In the genomic region with DNA sequence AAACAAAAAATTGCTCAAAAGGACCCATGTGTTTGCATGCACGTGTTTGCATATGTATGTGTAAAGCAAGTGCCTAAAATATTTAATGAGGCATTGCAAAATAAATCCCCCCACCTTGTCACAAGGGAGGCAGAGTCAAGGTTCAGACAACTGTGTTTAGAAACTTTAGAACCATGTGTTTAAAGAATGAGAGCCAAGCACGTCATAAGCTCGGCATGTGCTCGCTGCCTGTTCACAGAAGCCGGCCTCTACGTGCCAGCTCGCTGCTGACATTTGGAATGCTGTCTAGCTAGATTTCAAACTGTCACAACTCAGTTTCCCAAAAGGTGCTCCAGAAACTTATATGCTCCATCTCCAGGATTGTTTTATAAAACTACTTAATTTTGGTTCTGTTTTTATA, we compare ENCODE assay signal across 10 mouse cellular contexts. TPM values are rescaled to one million over a fixed set of nuclear protein-coding genes. Genes with fewer than 3 reads are reported as not detected.
DNase-seq lines count a peak whose midpoint lies in the region; ATAC-seq and TF ChIP-seq lines count a peak whose summit lies in the region.
"Had no signal": no experiment of that assay in that cellular context is flagged by ENCODE, and none has a peak within 500 bp of the region (broad histone marks: within the 10 kb centered on the region; RNA-seq: fewer than 3 reads in every experiment).

No protein-coding gene starts in this region.

- DNase-seq in embryonic facial prominence, embryonic 10.5 days (ENCODE audit: low spot score) = peak; percentile 15
- no peak for DNase-seq in left cerebral cortex, adult 9 months (ENCODE audit: low spot score in 2 of 2)
- DNase-seq in ovary, postnatal 10 days (ENCODE audit: low spot score) = no peak

- no peak overlapping the region for H3K4me3 ChIP-seq in intestine, embryonic 15.5 days (replicated peaks)
- H3K4me3 ChIP-seq in intestine, postnatal 0 days (ENCODE audit: low read depth, low read length) = no peak overlapping the region
- no peak overlapping the region for H3K4me3 ChIP-seq in embryonic facial prominence, embryonic 10.5 days
- H3K4me3 ChIP-seq in heart, embryonic 16.5 days (ENCODE audit: low read length) = no peak overlapping the region
- H3K4me3 ChIP-seq in lung, embryonic 16.5 days (ENCODE audit: low read length) = no peak overlapping the region
- H3K4me3 ChIP-seq: limb, embryonic 15.5 days had no signal

- H3K4me2 ChIP-seq in intestine, embryonic 15.5 days (replicated peaks) = no peak overlapping the region
- H3K4me2 ChIP-seq in intestine, postnatal 0 days (replicated peaks; ENCODE audit: low read depth) = no peak overlapping the region
- H3K4me2 ChIP-seq in heart, embryonic 16.5 days (ENCODE audit: low read depth, low read length) = no peak overlapping the region
- H3K4me2 ChIP-seq in lung, embryonic 16.5 days (ENCODE audit: low read depth, low read length) = no peak overlapping the region
- H3K4me2 ChIP-seq: limb, embryonic 15.5 days had no signal

- ATAC-seq in intestine, embryonic 15.5 days = 0 out of 2 replicates have a peak, but pooled peaks have one; percentile 31
- no peak for ATAC-seq in intestine, postnatal 0 days
- ATAC-seq in heart, embryonic 16.5 days (replicated peaks; ENCODE audit: extremely low read depth, insufficient read depth, low FRiP score) = peak; percentile 84
- ATAC-seq in lung, embryonic 16.5 days (ENCODE audit: low read depth) = peak; percentile 93
- no peak for ATAC-seq in megakaryocyte, adult 5-6 weeks (ENCODE audit: poor library complexity, severe bottlenecking)

- H3K9ac ChIP-seq in intestine, embryonic 15.5 days = no peak overlapping the region
- H3K9ac ChIP-seq in intestine, postnatal 0 days (ENCODE audit: low read depth, low read length) = no peak overlapping the region
- H3K9ac ChIP-seq in heart, embryonic 16.5 days (ENCODE audit: low read length) = no peak overlapping the region
- no peak overlapping the region for H3K9ac ChIP-seq in lung, embryonic 16.5 days (ENCODE audit: low read length)
- H3K9ac ChIP-seq: limb, embryonic 15.5 days had no signal

- no peaks in the 10 kb centered on the region for H3K36me3 ChIP-seq in intestine, embryonic 15.5 days
- no peaks in the 10 kb centered on the region for H3K36me3 ChIP-seq in intestine, postnatal 0 days (ENCODE audit: control insufficient read depth, insufficient read depth)
- H3K36me3 ChIP-seq in embryonic facial prominence, embryonic 10.5 days (replicated peaks) = no peaks in the 10 kb centered on the region
- no peaks in the 10 kb centered on the region for H3K36me3 ChIP-seq in heart, embryonic 16.5 days (ENCODE audit: control insufficient read depth, insufficient read depth)
- H3K36me3 ChIP-seq in lung, embryonic 16.5 days (ENCODE audit: control insufficient read depth, insufficient read depth, low read length) = no peaks in the 10 kb centered on the region
- H3K36me3 ChIP-seq: limb, embryonic 15.5 days had no signal

- WGBS in intestine, embryonic 15.5 days = 31% methylated on average over 7 of the region's 7 CpGs
- 50% methylated on average over 7 of the region's 7 CpGs for WGBS in intestine, postnatal 0 days
- WGBS in embryonic facial prominence, embryonic 10.5 days = 59% methylated on average over 7 of the region's 7 CpGs
- 12% methylated on average over 7 of the region's 7 CpGs for WGBS in heart, embryonic 16.5 days
- 8% methylated on average over 7 of the region's 7 CpGs for WGBS in lung, embryonic 16.5 days

- peaks cover 4% of the 10 kb centered on the region; the same call in 1 of the 2 replicates for H3K4me1 ChIP-seq in intestine, embryonic 15.5 days (replicated peaks)
- H3K4me1 ChIP-seq in intestine, postnatal 0 days (replicated peaks; ENCODE audit: control insufficient read depth, insufficient read depth, low read length) = no peaks in the 10 kb centered on the region
- H3K4me1 ChIP-seq in embryonic facial prominence, embryonic 10.5 days = 0 out of 2 replicates have a peak, but pooled peaks cover 4% of the 10 kb centered on the region
- H3K4me1 ChIP-seq in heart, embryonic 16.5 days (ENCODE audit: control insufficient read depth, insufficient read depth, low read length) = peaks cover 23% of the 10 kb centered on the region
- H3K4me1 ChIP-seq in lung, embryonic 16.5 days (replicated peaks; ENCODE audit: control insufficient read depth, insufficient read depth, low read length) = peaks cover 17% of the 10 kb centered on the region

- H3K27ac ChIP-seq in intestine, embryonic 15.5 days = no peak overlapping the region
- no peak overlapping the region for H3K27ac ChIP-seq in intestine, postnatal 0 days (ENCODE audit: low read depth, low read length)
- H3K27ac ChIP-seq in embryonic facial prominence, embryonic 10.5 days (replicated peaks) = no peak overlapping the region
- H3K27ac ChIP-seq in heart, embryonic 16.5 days (ENCODE audit: low read length) = peak overlapping the region; percentile 88
- H3K27ac ChIP-seq in lung, embryonic 16.5 days (ENCODE audit: low read length) = no peak overlapping the region; the same call in 1 of the 2 replicates

- no peaks in the 10 kb centered on the region for H3K9me3 ChIP-seq in intestine, embryonic 15.5 days
- 0 out of 2 replicates have a peak, but pooled peaks cover 3% of the 10 kb centered on the region for H3K9me3 ChIP-seq in intestine, postnatal 0 days (ENCODE audit: control insufficient read depth)
- 0 out of 2 replicates have a peak, but pooled peaks cover 2% of the 10 kb centered on the region for H3K9me3 ChIP-seq in embryonic facial prominence, embryonic 10.5 days
- peaks cover 2% of the 10 kb centered on the region; the same call in 1 of the 2 replicates for H3K9me3 ChIP-seq in heart, embryonic 16.5 days (replicated peaks; ENCODE audit: control insufficient read depth, low read length)
- H3K9me3 ChIP-seq in lung, embryonic 16.5 days (ENCODE audit: control insufficient read depth, low read length) = no peaks in the 10 kb centered on the region
- H3K9me3 ChIP-seq: limb, embryonic 15.5 days had no signal

- no peaks in the 10 kb centered on the region for H3K27me3 ChIP-seq in intestine, embryonic 15.5 days (replicated peaks)
- H3K27me3 ChIP-seq in intestine, postnatal 0 days (replicated peaks; ENCODE audit: control insufficient read depth, insufficient read depth, low read length) = no peaks in the 10 kb centered on the region
- H3K27me3 ChIP-seq in embryonic facial prominence, embryonic 10.5 days (replicated peaks; ENCODE audit: low read depth, poor library complexity, severe bottlenecking) = no peaks in the 10 kb centered on the region
- no peaks in the 10 kb centered on the region for H3K27me3 ChIP-seq in heart, embryonic 16.5 days (ENCODE audit: control insufficient read depth, insufficient read depth, low read length)
- no peaks in the 10 kb centered on the region for H3K27me3 ChIP-seq in lung, embryonic 16.5 days (ENCODE audit: control insufficient read depth, insufficient read depth, low read depth, low read length)
- H3K27me3 ChIP-seq: CH12.LX; limb, embryonic 15.5 days had no signal

- TF ChIP-seq CTCF in intestine, postnatal 0 days (IDR thresholded peaks at IDR 0.05; ENCODE audit: low read depth) = no peak

RNA-seq across cellular contexts. Expression of a gene that starts 27.5 kb away (rescaled TPM):
- 99.9 and 116 TPM in 2 replicates for polyA plus RNA-seq in intestine, embryonic 15.5 days (2015; fragmentation: Nextera tagmentation; extraction: Ambion mirVana)
- polyA plus RNA-seq in intestine, postnatal 0 days (2015; fragmentation: Nextera tagmentation; extraction: Ambion mirVana) = 152 and 156 TPM in 2 replicates
- 53.5 and 54.2 TPM in 2 replicates for polyA plus RNA-seq in embryonic facial prominence, embryonic 10.5 days (2016; fragmentation: Nextera tagmentation; extraction: Ambion mirVana)
- 164 and 178 TPM in 2 replicates for polyA plus RNA-seq in heart, embryonic 16.5 days (2015; fragmentation: Nextera tagmentation; extraction: Ambion mirVana)
- 92.3 and 97.0 TPM in 2 replicates for polyA plus RNA-seq in lung, embryonic 16.5 days (2015; fragmentation: Nextera tagmentation; extraction: Ambion mirVana)
- total RNA-seq in megakaryocyte, adult 5-6 weeks (2015) = 129 and 140 TPM in 2 replicates
- total RNA-seq in megakaryocyte, adult 5-6 weeks (2017) = 113 and 121 TPM in 2 replicates

Comparison
In these comparisons a context has a peak if more than half of its experiments do, and no peak if none do; other contexts are left out.
1. ATAC-seq: peak in intestine, embryonic 15.5 days (single experiment), heart, embryonic 16.5 days (single experiment) and lung, embryonic 16.5 days (single experiment); none in intestine, postnatal 0 days (single experiment) and megakaryocyte, adult 5-6 weeks (single experiment).